Mouse (Mus musculus): ENCODE results near the gene Rassf4.

Gene Rassf4

DNA sequence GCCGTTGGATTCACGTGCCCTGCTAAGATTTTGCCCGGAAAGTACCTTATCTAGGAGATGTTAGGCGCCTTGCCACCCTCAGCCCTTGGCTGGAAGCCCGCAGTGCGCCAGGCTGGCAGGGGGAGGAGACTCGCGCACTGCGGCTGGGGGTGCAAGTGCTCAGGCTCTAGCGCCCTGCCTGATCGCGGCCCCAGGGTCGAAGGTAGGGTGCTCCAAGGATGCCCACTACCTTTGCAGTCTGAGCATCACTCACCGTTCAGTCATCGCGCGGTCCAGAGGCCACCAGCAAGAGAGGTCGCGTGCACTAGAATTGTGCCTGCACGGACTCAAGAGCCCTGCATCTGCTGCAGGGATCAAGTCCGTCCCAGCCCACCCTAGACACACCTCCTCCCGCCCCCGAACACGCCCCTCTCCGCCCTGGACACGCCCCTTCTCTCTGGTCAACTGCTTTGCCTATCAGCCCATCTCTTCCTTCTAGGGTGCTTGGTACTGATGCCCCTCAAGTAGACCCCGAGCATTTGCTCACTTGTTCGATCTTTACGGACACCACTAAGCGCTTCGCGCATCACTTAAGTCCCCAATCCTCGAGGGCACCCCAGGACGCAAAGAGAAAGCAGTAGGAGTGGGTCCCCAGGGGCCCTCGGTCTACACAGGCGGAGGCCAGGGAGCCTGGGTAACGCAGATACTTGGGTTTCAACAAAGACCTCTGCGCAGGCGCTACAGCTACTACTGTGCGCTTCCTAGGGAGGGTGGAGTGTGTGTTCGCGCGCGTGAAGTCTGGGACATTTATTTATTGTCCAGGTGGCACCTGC lies at the start of gene Rassf4:
Rassf4 (minus strand) TSS at position 482 of the 812 bp plus-strand sequence.
- DNase-seq (ENCODE audit: low spot score in 2 of 2): peak; percentile 86

DNA sequence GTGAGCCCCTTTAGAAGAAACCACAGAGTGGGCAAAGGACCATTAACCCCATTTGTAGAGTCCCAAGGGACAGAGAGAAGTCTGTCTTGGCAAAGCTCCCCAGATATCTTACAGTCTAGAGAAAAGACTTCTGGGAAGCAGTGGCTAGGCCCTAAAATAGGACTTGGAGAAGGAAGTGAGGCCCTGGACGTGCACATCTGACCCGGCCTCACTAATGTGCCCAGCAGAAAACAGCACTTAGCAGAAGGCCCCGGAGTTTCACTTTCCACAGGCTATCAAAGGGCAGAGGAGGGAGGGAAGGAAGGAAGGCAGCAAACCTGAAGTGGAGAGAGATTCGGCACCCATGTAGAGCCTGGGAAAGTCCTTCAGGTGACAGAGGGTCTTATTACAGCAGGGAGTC lies 45.2 kb upstream of the Rassf4 start:
- peak; percentile 31 to 58 for DNase-seq (ENCODE audit: low spot score in 2 of 2)

- no peak for DNase-seq (ENCODE audit: low spot score in 2 of 2)
These were observed 44.6 kb upstream of the Rassf4 start for GRCm38 (mm10) chr6:116718361-116718760.

DNA sequence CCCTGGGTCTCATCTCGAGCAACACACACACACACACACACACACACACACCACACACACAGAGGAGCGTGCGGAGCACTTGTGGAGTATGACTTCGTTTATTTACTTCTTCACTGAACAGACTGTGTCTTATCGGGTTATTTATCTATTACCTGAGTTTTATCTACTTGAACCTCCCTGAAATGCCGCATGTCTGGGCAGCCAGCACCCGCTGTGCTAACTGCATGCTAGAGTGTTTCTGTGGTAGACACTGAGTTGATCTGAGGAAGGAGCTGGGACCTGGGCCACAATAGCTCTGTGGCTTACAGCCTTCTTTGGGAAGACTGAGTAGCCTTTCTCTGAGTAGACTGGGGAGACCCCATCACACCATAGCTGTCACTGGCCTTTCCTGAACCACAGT lies 44.1 kb upstream of the Rassf4 start:
- DNase-seq (ENCODE audit: low spot score in 2 of 2): no peak

DNA sequence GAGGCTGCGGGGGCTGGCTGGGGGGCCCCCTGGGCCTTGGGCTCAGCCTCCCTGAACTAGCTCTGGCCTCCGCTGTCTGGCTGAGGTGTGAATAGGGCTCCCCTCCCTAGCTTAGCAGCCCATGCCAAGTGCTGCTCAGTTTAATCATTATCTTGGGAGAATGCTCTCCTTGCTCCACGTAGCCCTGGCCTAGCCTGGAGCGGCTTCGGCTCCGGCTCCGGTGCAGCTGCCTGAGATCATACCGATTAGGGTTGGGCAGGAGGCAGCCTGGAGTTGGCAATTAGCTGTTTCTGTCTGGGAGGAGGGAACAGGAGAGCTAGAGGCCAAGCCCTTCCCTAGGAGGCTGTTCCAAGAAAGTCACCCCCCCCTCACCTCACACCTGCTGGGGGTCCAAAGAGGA lies 42.9 kb upstream of the Rassf4 start, which contains the start of gene Tmem72:
Tmem72 (minus strand) TSS at position 248 of the 400 bp plus-strand sequence.
- DNase-seq (ENCODE audit: low spot score in 2 of 2): no peak

GRCm38 (mm10) chr6:116715166-116715565 lies 41.4 kb upstream of the Rassf4 start:
- no peak for DNase-seq (ENCODE audit: low spot score in 2 of 2)

DNA sequence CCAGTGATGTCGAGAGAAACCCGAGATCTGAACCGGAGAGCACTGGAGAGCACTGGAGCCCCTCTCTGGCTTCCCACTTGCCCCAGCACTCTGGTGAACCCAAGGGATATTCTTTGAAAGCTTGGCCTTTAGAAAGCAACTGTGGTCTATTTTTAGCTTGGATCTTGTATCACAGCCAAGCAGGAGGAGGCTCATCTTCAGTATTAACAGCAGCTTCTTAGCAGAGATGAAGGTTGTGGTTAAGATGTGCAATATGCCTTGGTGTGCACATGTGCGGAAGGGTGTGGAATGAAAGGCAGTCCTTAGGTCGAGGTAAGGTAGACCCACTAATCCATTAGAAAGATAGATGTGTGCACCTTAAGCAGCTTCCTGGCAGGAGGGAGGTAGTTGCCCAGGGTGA lies 40.8 kb upstream of the Rassf4 start:
- DNase-seq (ENCODE audit: low spot score in 2 of 2): peak in 1 of 2 experiments; percentile 19

GRCm38 (mm10) chr6:116713966-116714365 lies 40.2 kb upstream of the Rassf4 start:
- DNase-seq (ENCODE audit: low spot score in 2 of 2): no peak

DNA sequence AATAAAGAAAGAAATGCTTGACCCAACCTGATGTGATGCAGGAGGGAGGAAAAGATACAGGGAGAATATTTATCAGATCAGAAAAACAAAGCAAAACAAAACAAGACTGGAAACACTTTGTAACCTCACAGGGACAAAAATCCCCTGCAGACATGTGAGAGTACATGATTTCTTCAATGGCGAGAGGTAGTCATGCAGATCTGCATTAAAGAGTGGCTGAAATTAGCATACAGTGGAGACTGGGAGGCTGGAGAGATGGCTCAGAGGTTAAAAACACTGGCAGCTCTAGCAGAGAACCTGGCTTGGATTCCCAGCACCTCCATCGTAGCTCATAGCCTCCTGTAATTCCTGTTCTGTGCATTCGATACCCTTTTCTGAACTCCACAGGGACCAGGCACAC lies 38.8 kb upstream of the Rassf4 start:
- DNase-seq (ENCODE audit: low spot score in 2 of 2): no peak

DNA sequence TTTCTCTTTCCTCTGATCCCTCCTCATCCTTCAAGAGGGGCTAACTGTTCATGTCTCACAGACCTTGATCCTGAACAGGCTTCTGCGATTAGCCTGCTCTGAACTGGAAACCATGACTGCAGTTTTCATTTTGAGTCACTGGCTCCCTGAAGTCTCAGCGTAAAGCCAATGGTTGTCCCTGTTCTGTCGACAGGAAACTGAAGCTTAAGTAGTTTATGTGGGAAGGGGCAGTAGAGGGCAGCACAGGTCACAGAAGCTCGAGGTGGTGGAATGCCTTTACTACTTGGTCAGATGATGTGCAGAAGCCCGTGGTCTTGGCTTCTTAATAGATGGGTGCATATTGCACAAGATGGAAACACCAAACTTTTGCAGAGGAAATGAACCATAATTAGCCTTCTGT lies 38.3 kb upstream of the Rassf4 start:
- no peak for DNase-seq (ENCODE audit: low spot score in 2 of 2)

GRCm38 (mm10) chr6:116704320-116704719 lies 30.6 kb upstream of the Rassf4 start:
- no peak for DNase-seq (ENCODE audit: low spot score in 2 of 2)

- DNase-seq (ENCODE audit: low spot score in 2 of 2): no peak
These were observed 27.1 kb upstream of the Rassf4 start for GRCm38 (mm10) chr6:116700821-116701220.

DNA sequence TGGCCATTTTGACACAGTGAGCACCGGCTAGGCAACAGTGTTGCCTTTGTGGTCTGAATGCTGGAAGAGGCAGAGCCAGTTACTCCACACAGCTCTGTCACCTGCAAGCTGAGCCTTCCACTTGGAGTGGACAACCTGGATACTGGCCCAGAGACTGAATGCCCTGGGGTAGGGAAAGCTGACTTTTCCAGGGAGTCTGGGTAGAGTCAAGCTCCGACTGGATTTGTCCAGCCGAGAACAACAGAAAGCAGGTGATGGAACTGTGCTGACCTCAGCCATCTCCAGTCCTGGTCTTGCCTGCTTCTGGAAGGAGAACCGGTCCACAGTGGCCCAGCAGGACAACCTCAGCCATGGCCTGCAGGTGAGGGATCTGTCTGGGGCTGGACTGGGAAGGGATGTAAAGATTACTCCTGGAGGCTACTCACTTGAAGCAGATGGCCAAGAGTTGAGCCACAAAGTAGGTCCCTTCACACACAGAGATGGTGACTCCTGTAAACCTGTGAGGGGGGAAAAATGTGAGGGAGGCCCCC lies 24.2 kb upstream of the Rassf4 start:
- DNase-seq (ENCODE audit: low spot score in 2 of 2): no peak

DNA sequence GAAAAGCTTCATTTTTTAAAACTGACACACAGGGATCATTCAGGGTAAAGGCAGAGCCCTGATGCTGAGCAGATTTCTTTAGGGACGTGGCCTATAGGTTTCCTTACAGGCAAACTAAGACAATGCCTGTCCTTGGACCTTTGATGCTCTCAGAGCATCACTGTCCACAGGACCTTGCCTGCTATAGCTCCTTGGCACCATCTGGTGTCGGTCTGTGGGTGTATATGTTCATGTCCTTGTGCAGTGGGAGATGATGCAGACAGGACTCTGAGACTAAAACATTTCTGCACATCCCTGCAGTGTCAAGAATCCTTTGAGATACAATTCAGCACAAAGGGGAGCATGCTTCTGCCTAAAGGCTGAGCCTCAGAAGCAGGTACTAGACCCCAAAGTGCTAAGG lies 23.7 kb upstream of the Rassf4 start:
- no peak for DNase-seq (ENCODE audit: low spot score in 2 of 2)

GRCm38 (mm10) chr6:116694346-116694745 lies 20.6 kb upstream of the Rassf4 start:
- DNase-seq (ENCODE audit: low spot score in 2 of 2): no peak

- no peak for DNase-seq (ENCODE audit: low spot score in 2 of 2)
These were observed 19.9 kb upstream of the Rassf4 start for GRCm38 (mm10) chr6:116693639-116694038.

DNA sequence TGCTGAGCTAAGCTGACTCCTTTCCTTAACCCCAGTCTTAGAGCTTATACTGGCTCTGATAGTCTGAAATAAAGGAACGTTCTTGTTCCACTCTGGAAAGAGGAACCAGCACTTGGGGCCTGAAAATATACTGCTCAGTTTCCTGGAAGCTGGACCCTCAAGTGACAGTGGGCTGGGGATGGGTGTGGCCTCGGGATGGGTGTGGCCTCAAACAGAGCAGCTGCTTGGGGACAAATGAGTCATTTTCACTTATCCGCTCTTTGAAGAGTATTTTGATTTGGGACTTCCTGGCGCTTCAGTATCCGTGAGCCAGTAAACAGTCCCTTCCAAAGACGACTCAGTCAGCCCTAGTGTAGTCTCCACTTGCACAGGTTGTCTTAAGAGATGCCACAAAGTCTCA lies 8.6 kb upstream of the Rassf4 start:
- peak; percentile 55 to 69 for DNase-seq (ENCODE audit: low spot score in 2 of 2)

DNA sequence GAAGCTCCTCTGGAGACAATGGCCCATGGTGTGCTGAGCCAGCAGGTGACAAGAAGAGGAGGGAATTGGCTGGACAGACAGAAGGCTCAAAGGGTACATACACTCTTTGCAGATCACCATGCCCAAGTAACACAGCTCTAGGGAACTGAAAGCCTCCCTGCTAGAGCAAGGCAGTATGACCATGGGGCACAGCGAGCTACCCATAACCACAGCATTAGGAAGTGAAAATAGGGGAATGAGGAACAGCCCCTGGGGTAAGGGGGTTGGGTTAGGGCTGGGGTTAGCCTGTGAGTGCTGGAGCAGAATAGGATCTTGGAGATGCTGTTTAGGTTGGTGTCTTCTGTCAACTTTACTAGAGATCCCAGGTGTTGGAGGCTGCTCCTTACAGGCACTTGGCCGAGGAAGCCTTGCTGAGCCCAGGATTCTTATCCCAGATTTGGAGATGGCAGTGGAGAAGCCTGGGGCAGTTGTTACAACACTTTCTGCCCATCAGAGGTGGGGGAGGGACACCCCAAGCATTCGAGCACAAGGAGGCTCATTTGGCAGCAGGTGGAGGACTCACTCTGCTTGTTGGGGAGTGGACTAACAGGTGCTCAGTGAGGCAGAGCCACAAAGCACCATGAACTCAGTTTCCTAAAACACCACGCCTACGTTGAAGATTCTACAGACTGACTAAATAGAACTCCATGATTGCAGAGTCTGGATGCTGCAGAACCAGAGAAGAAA lies 6.0 kb upstream of the Rassf4 start:
- DNase-seq (ENCODE audit: low spot score in 2 of 2): peak; percentile 43 to 77

DNA sequence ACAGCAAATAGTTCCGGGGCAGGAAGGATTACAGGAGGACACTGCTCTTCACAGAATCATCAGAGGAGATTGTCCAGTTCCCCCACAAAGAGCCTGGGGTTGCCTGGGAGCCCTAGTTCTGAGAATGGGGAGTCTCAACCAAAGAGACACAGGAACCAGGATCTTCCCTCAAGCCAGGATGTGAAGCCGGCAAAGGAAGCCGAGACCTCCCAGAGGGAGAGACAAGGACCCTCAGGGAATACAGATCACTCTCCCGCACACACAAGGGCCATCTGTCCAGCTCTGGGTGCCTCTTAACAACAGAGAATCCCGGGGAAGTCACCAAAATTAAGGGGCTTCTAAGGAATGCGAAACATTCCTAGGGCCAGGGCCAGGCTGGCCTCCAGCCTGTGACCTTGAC lies 3.6 kb upstream of the Rassf4 start:
- no peak for DNase-seq (ENCODE audit: low spot score in 2 of 2)

- DNase-seq (ENCODE audit: low spot score in 2 of 2): no peak
These were observed 2.7 kb upstream of the Rassf4 start for GRCm38 (mm10) chr6:116676355-116676913.

DNA sequence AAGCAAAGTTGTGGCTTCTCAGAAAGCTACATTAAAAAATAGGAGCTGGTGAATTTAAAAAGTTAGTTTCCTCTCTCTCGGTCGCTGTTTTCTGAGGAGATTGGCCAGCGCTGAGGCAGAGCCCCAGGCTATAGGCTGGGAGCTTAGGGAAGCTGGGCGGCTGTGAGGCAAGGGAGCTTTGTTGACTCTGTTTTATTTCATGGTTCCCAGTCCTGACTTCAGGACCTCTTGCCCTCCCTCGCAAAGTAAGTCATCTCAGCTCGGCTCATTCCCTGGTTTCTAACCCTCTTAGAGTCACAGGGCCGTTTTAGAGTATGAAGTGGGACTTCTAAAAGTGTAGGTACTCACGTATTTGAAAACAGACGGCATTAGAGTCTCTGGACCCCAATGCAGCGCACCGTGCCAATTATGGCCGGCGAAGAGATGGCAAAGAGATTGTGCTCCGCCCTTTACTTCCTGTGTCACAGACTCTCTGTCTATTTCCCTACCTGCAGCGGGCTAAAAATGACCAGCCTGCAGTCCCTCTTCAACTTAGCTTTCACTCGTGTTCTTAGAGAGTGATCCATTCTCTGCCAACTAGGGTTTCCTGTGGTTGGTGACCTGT lies 633 bp upstream of the Rassf4 start:
- DNase-seq (ENCODE audit: low spot score in 2 of 2): no peak

GRCm38 (mm10) chr6:116672349-116672748 lies 1.4 kb downstream of the Rassf4 start:
- no peak for DNase-seq (ENCODE audit: low spot score in 2 of 2)
